Mouse (Mus musculus) monocyte, adult 5-6 weeks (primary cell): Measurements from ENCODE around the gene Mmp23. TPM values are rescaled to one million over a fixed set of nuclear protein-coding genes. Genes with fewer than 3 reads are reported as not detected.
"Not testable (repeated sequence)": the region's sequence is repeated elsewhere in the genome, so short reads cannot be mapped to it uniquely, and the experiment has no call there.

ENCODE experiments used
- ATAC-seq: fragments of 153-309, 156-312 bp; replicated peaks from 2 replicates; pipeline ENCODE4 v1.8.0; 2017; ENCODE audit warnings: mild to moderate bottlenecking; ENCODE audit not compliant: low TSS enrichment, insufficient number of reproducible peaks, severe bottlenecking, poor library complexity, low FRiP score
- total RNA-seq: library from RNA; stranded (forward); fragments of 200-1000, 200-491, 200-594 nt; gene quantifications from 3 replicates; pipeline ENCODE4 v1.2.3, GENCODE M21; 2017

Gene Mmp23
- total RNA-seq, 1 experiment from 2014 or later = not detected

- ATAC-seq = no peak
Measured at GRCm38 (mm10) chr4:155658961-155659360, 5.8 kb upstream of the Mmp23 start.

DNA sequence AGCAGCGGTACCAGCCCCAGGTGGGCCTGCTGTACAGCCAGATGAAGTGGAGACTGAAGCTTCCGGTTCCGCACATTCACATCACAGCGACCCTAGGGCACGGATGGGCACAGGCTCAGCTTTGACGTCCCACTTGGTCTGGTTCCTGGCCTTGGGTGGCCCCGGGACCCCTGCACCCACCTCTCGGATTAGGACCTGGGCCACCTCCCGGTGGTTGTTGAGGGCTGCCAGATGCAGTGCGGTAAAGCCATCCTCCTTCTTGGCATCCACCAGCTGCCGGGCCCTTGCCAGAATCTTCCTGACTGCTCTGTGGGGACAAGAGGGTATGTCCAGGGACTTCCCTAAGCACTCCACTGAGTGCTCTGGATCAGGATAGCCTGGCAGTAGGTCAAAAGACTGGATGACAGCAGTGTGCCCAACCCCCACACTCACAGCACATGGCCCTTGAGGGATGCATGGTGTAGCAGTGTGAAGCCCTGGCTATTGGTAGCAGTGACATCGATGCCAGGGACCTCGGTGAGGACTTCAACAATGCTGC is 3.1 kb upstream of the Mmp23 start:
- ATAC-seq = no peak

GRCm38 (mm10) chr4:155654456-155655298 is 1.5 kb upstream of the Mmp23 start:
- no peak for ATAC-seq

DNA sequence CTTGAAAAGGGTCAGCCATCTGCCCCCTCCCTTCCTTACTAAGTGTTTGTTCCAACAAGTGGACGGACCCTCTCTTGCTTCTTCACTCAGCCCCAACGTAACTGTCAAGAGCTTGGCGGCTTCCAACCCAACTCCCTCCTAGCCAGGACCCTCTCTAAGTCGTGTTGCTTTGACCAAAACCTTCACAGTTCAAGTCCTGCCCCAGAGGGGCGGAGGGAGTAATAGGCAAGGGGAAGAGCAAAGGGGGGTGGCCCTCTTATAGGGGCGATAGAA is 935 bp upstream of the Mmp23 start:
- no peak for ATAC-seq

DNA sequence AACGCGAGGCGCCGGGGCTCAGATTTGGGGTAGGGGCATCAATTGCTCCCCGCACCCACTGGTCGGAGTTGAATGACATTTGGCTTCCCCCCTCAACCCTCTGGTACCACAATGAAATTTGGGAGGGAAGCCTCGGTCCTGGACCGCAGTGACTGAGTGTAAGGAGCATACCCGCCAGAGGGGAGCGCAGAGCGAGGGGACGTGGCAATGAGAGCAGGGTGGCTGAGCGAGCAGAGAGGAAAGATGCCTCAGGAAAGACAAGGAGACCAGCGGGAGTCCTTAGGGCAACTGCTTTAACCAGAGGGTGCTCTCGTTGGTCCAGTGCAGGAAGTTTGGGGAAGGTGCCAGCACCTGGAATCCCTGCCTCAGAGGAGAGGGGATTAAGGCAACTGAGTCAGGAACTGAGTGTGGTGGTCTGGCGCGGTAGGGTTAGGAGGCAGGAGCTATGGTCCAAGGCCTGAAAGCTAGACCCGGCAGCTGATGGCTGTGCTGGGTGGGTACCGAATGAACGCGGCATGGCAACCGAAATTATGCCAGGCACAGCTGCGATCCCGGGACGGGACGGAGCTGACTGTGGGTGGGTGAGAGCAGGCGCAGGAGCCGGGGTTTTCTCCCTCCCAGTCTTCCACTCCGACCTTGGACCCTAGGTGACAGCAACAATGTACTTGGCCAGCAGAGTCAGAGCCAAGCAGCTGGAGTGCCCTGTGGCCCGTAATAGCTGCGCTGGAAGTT is 433 bp upstream of the Mmp23 start:
- ATAC-seq = 0 out of 2 replicates have a peak, but pooled peaks have one; percentile 3

GRCm38 (mm10) chr4:155652283-155653085 is 700 bp downstream of the Mmp23 start:
- ATAC-seq = no peak

GRCm38 (mm10) chr4:155651553-155652269 is 1.5 kb downstream of the Mmp23 start:
- no peak for ATAC-seq

- ATAC-seq = no peak
Measured at GRCm38 (mm10) chr4:155649355-155649754, 3.8 kb downstream of the Mmp23 start.

- ATAC-seq = no peak
Measured at GRCm38 (mm10) chr4:155645721-155646120, 7.5 kb downstream of the Mmp23 start.

GRCm38 (mm10) chr4:155645308-155645707 is 7.9 kb downstream of the Mmp23 start, which contains the start of gene Gm10563:
TSS of gene Gm10563 (minus strand) at chr4:155645408.
- not testable (repeated sequence) for ATAC-seq

GRCm38 (mm10) chr4:155643531-155643930 is 9.7 kb downstream of the Mmp23 start:
- ATAC-seq = no peak

DNA sequence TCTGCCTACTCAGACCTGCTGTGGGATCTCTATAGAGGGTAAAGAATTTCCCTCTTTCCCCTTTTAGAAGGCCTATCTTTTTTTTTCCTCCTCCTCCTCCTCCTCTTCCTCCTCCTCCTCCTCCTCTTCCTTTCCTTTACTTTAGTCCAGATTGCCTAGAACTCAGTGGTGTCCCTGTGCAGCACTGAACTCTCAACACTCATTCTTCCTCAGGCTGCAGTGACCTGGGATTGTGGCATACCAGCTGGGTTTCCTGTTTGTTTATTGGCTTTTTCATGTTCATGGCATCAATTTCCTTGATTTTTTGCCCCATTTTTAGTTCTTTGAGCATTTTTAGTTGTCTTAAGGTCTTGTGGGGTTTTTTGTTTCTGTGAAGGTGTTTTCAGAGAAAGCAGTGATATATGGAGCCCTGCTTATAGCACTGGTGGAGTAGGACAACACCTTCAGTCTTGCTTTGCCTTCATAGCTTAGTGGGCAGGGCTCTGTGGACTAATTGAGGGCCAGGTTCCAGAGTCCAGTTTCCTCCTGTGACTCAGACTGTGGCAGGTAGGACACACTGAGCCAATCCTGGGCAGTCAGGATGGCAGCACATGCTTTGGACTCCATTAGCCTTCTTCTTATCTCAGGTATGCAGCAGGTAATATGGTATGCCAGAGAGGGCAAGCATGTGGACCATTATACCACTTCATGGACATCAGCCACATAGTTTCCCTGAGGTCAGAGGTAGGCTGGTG is 17.3 kb downstream of the Mmp23 start:
- no peak for ATAC-seq

DNA sequence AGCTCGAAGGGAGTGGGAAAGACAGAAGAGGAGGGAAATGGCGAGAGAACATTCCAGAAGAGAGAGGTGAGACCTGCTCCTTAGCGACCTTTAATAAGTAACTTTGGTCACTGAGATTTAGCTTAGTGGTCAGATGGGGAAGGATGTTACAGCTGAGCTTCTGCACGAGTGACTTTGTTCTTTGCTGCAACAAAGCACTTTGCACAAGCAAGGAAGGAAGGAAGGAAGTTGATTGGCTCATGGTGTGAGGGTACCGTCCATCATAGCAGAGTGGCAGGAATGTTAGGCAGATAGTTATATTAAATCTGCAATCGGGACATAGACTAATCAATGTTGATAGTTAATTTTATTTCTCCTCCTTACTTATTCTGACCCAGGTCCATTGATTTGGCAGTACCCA is 22.9 kb downstream of the Mmp23 start:
- no peak for ATAC-seq

GRCm38 (mm10) chr4:155624338-155625291 is 28.6 kb downstream of the Mmp23 start, which contains the start of gene Cdk11b:
TSS of gene Cdk11b (plus strand) at chr4:155624854.
- peak; percentile 99 for ATAC-seq

DNA sequence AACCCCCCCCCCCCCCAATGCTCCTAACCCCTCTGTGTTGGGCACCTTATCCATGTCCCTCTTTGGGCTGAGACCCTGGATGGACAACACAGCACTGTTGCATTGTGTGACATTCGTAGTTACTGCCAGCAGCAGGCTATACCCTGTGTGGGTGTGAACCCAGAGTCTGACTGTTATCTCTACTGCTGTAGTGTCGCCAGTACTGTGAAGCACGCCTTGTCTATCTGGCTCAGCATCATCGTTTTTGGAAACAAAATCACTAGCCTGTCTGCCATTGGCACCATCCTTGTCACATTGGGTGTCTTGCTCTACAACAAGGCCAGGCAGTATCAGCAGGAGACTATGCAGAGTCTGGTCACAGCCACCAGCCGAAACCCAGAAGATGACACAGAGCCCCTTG is 34.9 kb downstream of the Mmp23 start:
- no peak for ATAC-seq

GRCm38 (mm10) chr4:155613264-155613663 is 39.9 kb downstream of the Mmp23 start:
- ATAC-seq = no peak

GRCm38 (mm10) chr4:155611860-155612259 is 41.3 kb downstream of the Mmp23 start:
- ATAC-seq = no peak
